Mouse (Mus musculus) layer of hippocampus, adult 9-11 months (tissue): ENCODE results near the gene Sept9.
A peak's percentile ranks its signal among the peaks of the same experiment; 100 is the strongest.

ENCODE experiments used
- DNase-seq: peaks from one replicate; pipeline ENCODE4 v3.0.0; 2022

Sept9 gene

GRCm38 (mm10) chr11:117176900-117177299 is 22.6 kb upstream of the Sept9 start:
- DNase-seq = no peak

GRCm38 (mm10) chr11:117177303-117177979 is 22.0 kb upstream of the Sept9 start:
- peak; percentile 89 for DNase-seq

GRCm38 (mm10) chr11:117179902-117180301 is 19.6 kb upstream of the Sept9 start:
- DNase-seq = no peak

- no peak for DNase-seq
Measured at GRCm38 (mm10) chr11:117182808-117183207, 16.7 kb upstream of the Sept9 start.

- no peak for DNase-seq
Measured at GRCm38 (mm10) chr11:117183299-117183698, 16.2 kb upstream of the Sept9 start.

- DNase-seq = no peak
Measured at GRCm38 (mm10) chr11:117183841-117184240, 15.6 kb upstream of the Sept9 start.

GRCm38 (mm10) chr11:117185076-117185933 is 14.2 kb upstream of the Sept9 start:
- DNase-seq = no peak

GRCm38 (mm10) chr11:117191524-117191923 is 7.9 kb upstream of the Sept9 start:
- DNase-seq = no peak

GRCm38 (mm10) chr11:117194475-117194937 is 5.0 kb upstream of the Sept9 start:
- DNase-seq = no peak

- DNase-seq = no peak
Measured at GRCm38 (mm10) chr11:117195616-117196015, 3.8 kb upstream of the Sept9 start.

- DNase-seq = no peak
Measured at GRCm38 (mm10) chr11:117196681-117197080, 2.8 kb upstream of the Sept9 start.

GRCm38 (mm10) chr11:117198122-117198521 is 1.3 kb upstream of the Sept9 start:
- DNase-seq = no peak

- DNase-seq = no peak
Measured at GRCm38 (mm10) chr11:117201846-117202245, 2.4 kb downstream of the Sept9 start.

GRCm38 (mm10) chr11:117204606-117205005 is 5.1 kb downstream of the Sept9 start:
- DNase-seq = no peak

- no peak for DNase-seq
Measured at GRCm38 (mm10) chr11:117205042-117205441, 5.6 kb downstream of the Sept9 start.

GRCm38 (mm10) chr11:117205447-117205846 is 6.0 kb downstream of the Sept9 start:
- no peak for DNase-seq

GRCm38 (mm10) chr11:117207436-117207835 is 8.0 kb downstream of the Sept9 start:
- DNase-seq = no peak

- peak; percentile 14 for DNase-seq
Measured at GRCm38 (mm10) chr11:117208151-117208673, 8.8 kb downstream of the Sept9 start.

GRCm38 (mm10) chr11:117216713-117217112 is 17.3 kb downstream of the Sept9 start:
- no peak for DNase-seq

- no peak for DNase-seq
Measured at GRCm38 (mm10) chr11:117218070-117218469, 18.6 kb downstream of the Sept9 start.

- no peak for DNase-seq
Measured at GRCm38 (mm10) chr11:117218498-117218897, 19.0 kb downstream of the Sept9 start.

- DNase-seq = no peak
Measured at GRCm38 (mm10) chr11:117220777-117221176, 21.3 kb downstream of the Sept9 start.

GRCm38 (mm10) chr11:117221182-117221581 is 21.7 kb downstream of the Sept9 start:
- DNase-seq = no peak

GRCm38 (mm10) chr11:117222899-117223298 is 23.4 kb downstream of the Sept9 start:
- DNase-seq = no peak
